Mouse (Mus musculus) midbrain, postnatal 0 days (tissue): ENCODE results near the gene Mfap4. TPM values are rescaled to one million over a fixed set of nuclear protein-coding genes. Genes with fewer than 3 reads are reported as not detected.

Source experiments
- ATAC-seq: fragments of 200-750 bp; cut with Nextera tagmentation; 2 replicates; pipeline ENCODE4 v1.8.0; 2017; ENCODE audit warnings: moderate number of reproducible peaks, mild to moderate bottlenecking, moderate TSS enrichment, moderate library complexity; ENCODE audit not compliant: low FRiP score
- DNase-seq: peaks from one replicate; pipeline ENCODE4 v3.0.0-alpha.2; 2015; ENCODE audit warnings: low spot score
- H3K27ac ChIP-seq: fragments of 300-500 bp; sonication (generic); 2 replicates; pipeline ENCODE4 v1.5.1; 2014; ENCODE audit warnings: low read depth, mild to moderate bottlenecking, low read length, mixed read lengths
- H3K27me3 ChIP-seq: fragments of 300-500 bp; sonication (generic); 2 replicates; pipeline ENCODE4 v1.6.1; 2014; ENCODE audit warnings: low read length, control low read depth, mixed read lengths; ENCODE audit not compliant: insufficient read depth
- H3K36me3 ChIP-seq: fragments of 300-500 bp; sonication (generic); 2 replicates; pipeline ENCODE4 v1.6.1; 2014; ENCODE audit warnings: low read length, control low read depth, mixed read lengths; ENCODE audit not compliant: insufficient read depth
- H3K4me1 ChIP-seq: fragments of 300-500 bp; sonication (generic); 2 replicates; pipeline ENCODE4 v1.6.1; 2014; ENCODE audit warnings: mild to moderate bottlenecking, control low read depth, antibody characterized with exemption, low read length, mixed read lengths; ENCODE audit not compliant: insufficient read depth
- H3K4me2 ChIP-seq: fragments of 300-500 bp; sonication (generic); 2 replicates; pipeline ENCODE4 v1.6.1; 2014; ENCODE audit warnings: low read depth, mild to moderate bottlenecking, low read length, mixed read lengths; ENCODE audit not compliant: poor library complexity, severe bottlenecking
- H3K4me3 ChIP-seq: fragments of 300-500 bp; sonication (generic); 2 replicates; pipeline ENCODE4 v1.5.1; 2014; ENCODE audit warnings: low read depth, mild to moderate bottlenecking, low read length, moderate library complexity
- H3K9ac ChIP-seq: fragments of 300-500 bp; sonication (generic); replicated peaks from 2 replicates; pipeline ENCODE4 v1.6.1; 2014; ENCODE audit warnings: mild to moderate bottlenecking, low read length, moderate library complexity, mixed read lengths; ENCODE audit not compliant: poor library complexity, severe bottlenecking
- H3K9me3 ChIP-seq: fragments of 300-500 bp; sonication (generic); 2 replicates; pipeline ENCODE4 v1.6.1; 2016; ENCODE audit warnings: low read length, control low read depth
- CTCF ChIP-seq: IDR thresholded peaks from 2 replicates; pipeline ENCODE4 v1.5.1; 2016; ENCODE audit warnings: antibody characterized with exemption, mild to moderate bottlenecking
- WGBS: fragments of 180-500 bp; shearing (Covaris S2); extraction: QIAGEN DNeasy Blood & Tissue Kit; methylation state at CpG from one replicate; pipeline ENCODE4 v1.1.7; 2014; 5-methylcytosine and 5-hydroxymethylcytosine counted together
- polyA plus RNA-seq: library from polyadenylated mRNA; unstranded; fragments of >200 nt; fragmentation: Nextera tagmentation; extraction: Ambion mirVana; gene quantifications from 2 replicates; pipeline ENCODE4 v1.2.1, GENCODE M21; 2015
- total RNA-seq: library from RNA; depleted of rRNA; stranded (reverse); fragments of >200 nt; gene quantifications from 2 replicates; pipeline ENCODE4 v1.2.3, GENCODE M21; 2014; rRNA removed

The Mfap4 gene
- total and polyA plus RNA-seq, 2 experiments from 2014 or later, result 14.1 to 22.8 TPM

GRCm38 (mm10) chr11:61535530-61535929 lies 50.3 kb downstream of the Mfap4 start:
- H3K9ac ChIP-seq, result no peak overlapping the region
- TF ChIP-seq CTCF, result no peak
- H3K27me3 ChIP-seq, result no peaks in the 10 kb centered on the region
- peaks cover 24% of the 10 kb centered on the region for H3K36me3 ChIP-seq
- DNase-seq (no peak), ATAC-seq (no peak)
- no peak overlapping the region for H3K4me2 ChIP-seq
- H3K27ac ChIP-seq, result no peak overlapping the region
- H3K4me1 ChIP-seq, result no peaks in the 10 kb centered on the region
- no peaks in the 10 kb centered on the region for H3K9me3 ChIP-seq
- WGBS, result 64% methylated on average over 1 of the region's 1 CpGs
- H3K4me3 ChIP-seq, result no peak overlapping the region

- Histone ChIP-seq H3K9ac (no peak overlapping the region), H3K27ac (peak overlapping the region; percentile 4; the same call in 1 of the 2 replicates), H3K4me1 (no peaks in the 10 kb centered on the region), H3K4me3 (no peak overlapping the region), H3K36me3 (peaks cover 31% of the 10 kb centered on the region), H3K27me3 (no peaks in the 10 kb centered on the region), H3K9me3 (no peaks in the 10 kb centered on the region), H3K4me2 (no peak overlapping the region)
- TF ChIP-seq CTCF, result no peak
- ATAC-seq (no peak), DNase-seq (no peak)
- 63% methylated on average over 3 of the region's 3 CpGs for WGBS
Measured at GRCm38 (mm10) chr11:61536952-61537351, 51.7 kb downstream of the Mfap4 start.

GRCm38 (mm10) chr11:61537362-61537761 lies 52.1 kb downstream of the Mfap4 start:
- TF ChIP-seq CTCF, result no peak
- no peak overlapping the region for H3K4me3 ChIP-seq
- no peaks in the 10 kb centered on the region for H3K4me1 ChIP-seq
- peak overlapping the region; percentile 4; the same call in 1 of the 2 replicates for H3K27ac ChIP-seq
- H3K36me3 ChIP-seq, result peaks cover 31% of the 10 kb centered on the region
- H3K4me2 ChIP-seq, result no peak overlapping the region
- ATAC-seq, result no peak
- H3K9me3 ChIP-seq, result no peaks in the 10 kb centered on the region
- DNase-seq, result peak; percentile 24
- H3K9ac ChIP-seq, result no peak overlapping the region
- H3K27me3 ChIP-seq, result no peaks in the 10 kb centered on the region
- 90% methylated on average over 3 of the region's 3 CpGs for WGBS

Other genes with a start within 250 kb of the Mfap4 start
- gene Aldh3a2, start 218.0 kb upstream of the Mfap4 start, total RNA-seq, result 38.4 and 49.3 TPM in 2 replicates
- 33.6 and 33.9 TPM in 2 replicates for gene Aldh3a2, start 218.0 kb upstream of the Mfap4 start, polyA plus RNA-seq
- 0.47 and 0.60 TPM in 2 replicates for gene Slc47a2, start 142.6 kb upstream of the Mfap4 start, total RNA-seq
- 0.16 and 0.25 TPM in 2 replicates for gene Slc47a2, start 142.6 kb upstream of the Mfap4 start, polyA plus RNA-seq
- 3.0 and 4.9 TPM in 2 replicates for gene Slc47a1, start 107.1 kb upstream of the Mfap4 start, total RNA-seq
- gene Slc47a1, start 107.1 kb upstream of the Mfap4 start, polyA plus RNA-seq, result 2.7 TPM in 2 replicates
- 75.6 and 86.9 TPM in 2 replicates for gene Rnf112, start 31.3 kb upstream of the Mfap4 start, total RNA-seq
- gene Rnf112, start 31.3 kb upstream of the Mfap4 start, polyA plus RNA-seq, result 35.7 and 36.2 TPM in 2 replicates
- 37.3 and 46.1 TPM in 2 replicates for gene Mapk7, start 9.0 kb downstream of the Mfap4 start, total RNA-seq
- 36.6 and 36.9 TPM in 2 replicates for gene Mapk7, start 9.0 kb downstream of the Mfap4 start, polyA plus RNA-seq
- 26.3 and 28.1 TPM in 2 replicates for gene B9d1, start 19.7 kb downstream of the Mfap4 start, total RNA-seq
- gene B9d1, start 19.7 kb downstream of the Mfap4 start, polyA plus RNA-seq, result 25.1 and 27.5 TPM in 2 replicates
- 74.3 and 86.4 TPM in 2 replicates for gene Epn2, start 94.3 kb downstream of the Mfap4 start, total RNA-seq
- gene Epn2, start 94.3 kb downstream of the Mfap4 start, polyA plus RNA-seq, result 67.9 and 74.9 TPM in 2 replicates
- gene Grap, start 167.8 kb downstream of the Mfap4 start, total RNA-seq, result 5.1 and 6.6 TPM in 2 replicates
- gene Grap, start 167.8 kb downstream of the Mfap4 start, polyA plus RNA-seq, result 5.8 and 5.9 TPM in 2 replicates
- gene Fam83g, start 198.7 kb downstream of the Mfap4 start, total RNA-seq, result 0.60 TPM in 1 of 2 replicates, not detected in the other
- gene Fam83g, start 198.7 kb downstream of the Mfap4 start, polyA plus RNA-seq, result 0.06 and 0.16 TPM in 2 replicates
- not detected in 2 replicates for gene Slc5a10, start 235.4 kb downstream of the Mfap4 start, total RNA-seq
- 0.09 and 0.19 TPM in 2 replicates for gene Slc5a10, start 235.4 kb downstream of the Mfap4 start, polyA plus RNA-seq